Mouse (Mus musculus): Measurements from ENCODE around the gene Unc5a.

Unc5a gene

GRCm38 (mm10) chr13:54944411-54945157 lies 4.6 kb upstream of the Unc5a start:
- no peaks in the 10 kb centered on the region for H3K36me3 ChIP-seq (ENCODE audit: control insufficient read depth, insufficient read depth, low read length, poor library complexity, severe bottlenecking)
- no peak for DNase-seq (ENCODE audit: low read depth, low spot score)
- H3K27me3 ChIP-seq (ENCODE audit: control insufficient read depth, insufficient read depth, low read length, poor library complexity, severe bottlenecking), result no peaks in the 10 kb centered on the region; the same call in none of the 2 replicates

- peak; percentile 45 for DNase-seq (ENCODE audit: low read depth, low spot score)
- no peaks in the 10 kb centered on the region; the same call in none of the 2 replicates for H3K27me3 ChIP-seq (ENCODE audit: control insufficient read depth, insufficient read depth, low read length, poor library complexity, severe bottlenecking)
These were observed 3.9 kb upstream of the Unc5a start for GRCm38 (mm10) chr13:54945332-54945731.

GRCm38 (mm10) chr13:54946406-54946805 lies 2.8 kb upstream of the Unc5a start:
- no peak for DNase-seq (ENCODE audit: low read depth, low spot score)
- Histone ChIP-seq H3K36me3 (ENCODE audit: control insufficient read depth, insufficient read depth, low read length, poor library complexity, severe bottlenecking) (no peaks in the 10 kb centered on the region), H3K27me3 (ENCODE audit: control insufficient read depth, insufficient read depth, low read length, poor library complexity, severe bottlenecking) (no peaks in the 10 kb centered on the region; the same call in none of the 2 replicates)

More at GRCm38 (mm10) chr13:54945332-54945731, 3.9 kb upstream of the Unc5a start:
- H3K36me3 ChIP-seq (ENCODE audit: control insufficient read depth, insufficient read depth, low read length, poor library complexity, severe bottlenecking), result no peaks in the 10 kb centered on the region

GRCm38 (mm10) chr13:54949592-54949991 lies 381 bp downstream of the Unc5a start:
- no peak for DNase-seq (ENCODE audit: low read depth, low spot score)
- Histone ChIP-seq H3K36me3 (ENCODE audit: control insufficient read depth, insufficient read depth, low read length, poor library complexity, severe bottlenecking) (no peaks in the 10 kb centered on the region), H3K27me3 (ENCODE audit: control insufficient read depth, insufficient read depth, low read length, poor library complexity, severe bottlenecking) (no peaks in the 10 kb centered on the region; the same call in 1 of the 2 replicates)

GRCm38 (mm10) chr13:54950131-54950530 lies 920 bp downstream of the Unc5a start:
- no peak for DNase-seq (ENCODE audit: low read depth, low spot score)
- Histone ChIP-seq H3K27me3 (ENCODE audit: control insufficient read depth, insufficient read depth, low read length, poor library complexity, severe bottlenecking) (no peaks in the 10 kb centered on the region; the same call in 1 of the 2 replicates), H3K36me3 (ENCODE audit: control insufficient read depth, insufficient read depth, low read length, poor library complexity, severe bottlenecking) (no peaks in the 10 kb centered on the region)

GRCm38 (mm10) chr13:54951166-54951565 lies 2.0 kb downstream of the Unc5a start:
- Histone ChIP-seq H3K36me3 (ENCODE audit: control insufficient read depth, insufficient read depth, low read length, poor library complexity, severe bottlenecking) (no peaks in the 10 kb centered on the region), H3K27me3 (ENCODE audit: control insufficient read depth, insufficient read depth, low read length, poor library complexity, severe bottlenecking) (no peaks in the 10 kb centered on the region; the same call in 1 of the 2 replicates)
- no peak for DNase-seq (ENCODE audit: low read depth, low spot score)

GRCm38 (mm10) chr13:54954745-54955144 lies 5.5 kb downstream of the Unc5a start:
- no peaks in the 10 kb centered on the region; the same call in 1 of the 2 replicates for H3K27me3 ChIP-seq (ENCODE audit: control insufficient read depth, insufficient read depth, low read length, poor library complexity, severe bottlenecking)

GRCm38 (mm10) chr13:54955695-54956471 lies 6.7 kb downstream of the Unc5a start:
- Histone ChIP-seq H3K27me3 (ENCODE audit: control insufficient read depth, insufficient read depth, low read length, poor library complexity, severe bottlenecking) (no peaks in the 10 kb centered on the region), H3K36me3 (ENCODE audit: control insufficient read depth, insufficient read depth, low read length, poor library complexity, severe bottlenecking) (no peaks in the 10 kb centered on the region)
- peak; percentile 27 for DNase-seq (ENCODE audit: low read depth, low spot score)

More at GRCm38 (mm10) chr13:54954745-54955144, 5.5 kb downstream of the Unc5a start:
- no peak for DNase-seq (ENCODE audit: low read depth, low spot score)
- H3K36me3 ChIP-seq (ENCODE audit: control insufficient read depth, insufficient read depth, low read length, poor library complexity, severe bottlenecking), result no peaks in the 10 kb centered on the region

GRCm38 (mm10) chr13:54957281-54957680 lies 8.1 kb downstream of the Unc5a start:
- H3K27me3 ChIP-seq (ENCODE audit: control insufficient read depth, insufficient read depth, low read length, poor library complexity, severe bottlenecking), result no peaks in the 10 kb centered on the region
- DNase-seq (ENCODE audit: low read depth, low spot score), result no peak
- no peaks in the 10 kb centered on the region for H3K36me3 ChIP-seq (ENCODE audit: control insufficient read depth, insufficient read depth, low read length, poor library complexity, severe bottlenecking)

- no peaks in the 10 kb centered on the region for H3K36me3 ChIP-seq (ENCODE audit: control insufficient read depth, insufficient read depth, low read length, poor library complexity, severe bottlenecking)
- no peak for DNase-seq (ENCODE audit: low read depth, low spot score)
These were observed 10.0 kb downstream of the Unc5a start for GRCm38 (mm10) chr13:54959059-54959701.

GRCm38 (mm10) chr13:54959842-54960241 lies 10.6 kb downstream of the Unc5a start:
- Histone ChIP-seq H3K36me3 (ENCODE audit: control insufficient read depth, insufficient read depth, low read length, poor library complexity, severe bottlenecking) (no peaks in the 10 kb centered on the region), H3K27me3 (ENCODE audit: control insufficient read depth, insufficient read depth, low read length, poor library complexity, severe bottlenecking) (no peaks in the 10 kb centered on the region)
- DNase-seq (ENCODE audit: low read depth, low spot score), result no peak

More at GRCm38 (mm10) chr13:54959059-54959701, 10.0 kb downstream of the Unc5a start:
- H3K27me3 ChIP-seq (ENCODE audit: control insufficient read depth, insufficient read depth, low read length, poor library complexity, severe bottlenecking), result no peaks in the 10 kb centered on the region

GRCm38 (mm10) chr13:54960491-54960890 lies 11.3 kb downstream of the Unc5a start:
- Histone ChIP-seq H3K27me3 (ENCODE audit: control insufficient read depth, insufficient read depth, low read length, poor library complexity, severe bottlenecking) (no peaks in the 10 kb centered on the region), H3K36me3 (ENCODE audit: control insufficient read depth, insufficient read depth, low read length, poor library complexity, severe bottlenecking) (no peaks in the 10 kb centered on the region)
- DNase-seq (ENCODE audit: low read depth, low spot score), result no peak

GRCm38 (mm10) chr13:54965256-54965655 lies 16.0 kb downstream of the Unc5a start:
- H3K27me3 ChIP-seq (ENCODE audit: control insufficient read depth, insufficient read depth, low read length, poor library complexity, severe bottlenecking), result no peaks in the 10 kb centered on the region
- no peaks in the 10 kb centered on the region for H3K36me3 ChIP-seq (ENCODE audit: control insufficient read depth, insufficient read depth, low read length, poor library complexity, severe bottlenecking)
- DNase-seq (ENCODE audit: low read depth, low spot score), result no peak

- no peaks in the 10 kb centered on the region for H3K27me3 ChIP-seq (ENCODE audit: control insufficient read depth, insufficient read depth, low read length, poor library complexity, severe bottlenecking)
- no peak for DNase-seq (ENCODE audit: low read depth, low spot score)
These were observed 18.3 kb downstream of the Unc5a start for GRCm38 (mm10) chr13:54967501-54967900.

More at GRCm38 (mm10) chr13:54967501-54967900, 18.3 kb downstream of the Unc5a start:
- no peaks in the 10 kb centered on the region for H3K36me3 ChIP-seq (ENCODE audit: control insufficient read depth, insufficient read depth, low read length, poor library complexity, severe bottlenecking)

All from splenic B cell, adult 2 months (primary cell).